Mouse (Mus musculus) midbrain, embryonic 16.5 days (tissue): Measurements from ENCODE around the gene Dcaf17. TPM values are rescaled to one million over a fixed set of nuclear protein-coding genes. Genes with fewer than 3 reads are reported as not detected.

Experiments
- ATAC-seq: fragments of 200-750 bp; cut with Nextera tagmentation; 2 replicates; pipeline ENCODE4 v1.8.0; 2017; ENCODE audit warnings: moderate TSS enrichment
- H3K27ac ChIP-seq: fragments of 300-500 bp; sonication (generic); 2 replicates; pipeline ENCODE4 v1.5.1; 2014; ENCODE audit warnings: mild to moderate bottlenecking, low read length, mixed read lengths
- H3K27me3 ChIP-seq: fragments of 300-500 bp; sonication (generic); 2 replicates; pipeline ENCODE4 v1.6.1; 2014; ENCODE audit warnings: low read depth, low read length, mixed read lengths; ENCODE audit not compliant: control insufficient read depth, insufficient read depth
- H3K36me3 ChIP-seq: fragments of 300-500 bp; sonication (generic); 2 replicates; pipeline ENCODE4 v1.6.1; 2014; ENCODE audit warnings: mild to moderate bottlenecking, low read length, moderate library complexity, mixed read lengths; ENCODE audit not compliant: control insufficient read depth, insufficient read depth
- H3K4me1 ChIP-seq: fragments of 300-500 bp; sonication (generic); 2 replicates; pipeline ENCODE4 v1.6.1; 2014; ENCODE audit warnings: mild to moderate bottlenecking, low read length, mixed read lengths; ENCODE audit not compliant: control insufficient read depth, insufficient read depth
- H3K4me2 ChIP-seq: fragments of 300-500 bp; sonication (generic); 2 replicates; pipeline ENCODE4 v1.6.1; 2014; ENCODE audit warnings: mild to moderate bottlenecking, low read length, mixed read lengths
- H3K4me3 ChIP-seq: fragments of 300-500 bp; sonication (generic); 2 replicates; pipeline ENCODE4 v1.5.1; 2014; ENCODE audit warnings: low read depth, mild to moderate bottlenecking, low read length, moderate library complexity, mixed read lengths
- H3K9ac ChIP-seq: fragments of 300-500 bp; sonication (generic); 2 replicates; pipeline ENCODE4 v1.6.1; 2014; ENCODE audit warnings: low read depth, low read length, mixed read lengths
- H3K9me3 ChIP-seq: fragments of 300-500 bp; sonication (generic); replicated peaks from 2 replicates; pipeline ENCODE4 v1.6.1; 2014; ENCODE audit warnings: mild to moderate bottlenecking, low read length, mixed read lengths; ENCODE audit not compliant: control insufficient read depth, poor library complexity, severe bottlenecking
- WGBS: fragments of 180-500 bp; shearing (Covaris S2); extraction: QIAGEN DNeasy Blood & Tissue Kit; methylation state at CpG from one replicate; pipeline ENCODE4 v1.1.7; 2014; 5-methylcytosine and 5-hydroxymethylcytosine counted together
- polyA plus RNA-seq: library from polyadenylated mRNA; unstranded; fragments of >200 nt; fragmentation: Nextera tagmentation; extraction: Ambion mirVana; gene quantifications from 2 replicates; pipeline ENCODE4 v1.2.1, GENCODE M21; 2015

Dcaf17 gene
- 31.2 and 33.2 TPM in 2 replicates for polyA plus RNA-seq

GRCm38 (mm10) chr2:71055300-71056114 lies at the start of gene Dcaf17, which contains the start of gene Mettl8:
Dcaf17 (plus strand) TSS chr2:71055328.
Mettl8 (minus strand) TSS chr2:71055583.
- Histone ChIP-seq H3K4me1 (peaks cover 10% of the 10 kb centered on the region), H3K9ac (peak within 1 kb of the TSS; percentile 77), H3K4me2 (peak within 1 kb of the TSS; percentile 83), H3K36me3 (0 out of 2 replicates have a peak, but pooled peaks cover 3% of the 10 kb centered on the region), H3K9me3 (no peaks in the 10 kb centered on the region), H3K27me3 (no peaks in the 10 kb centered on the region), H3K4me3 (peak within 1 kb of the TSS; percentile 57), H3K27ac (peak within 1 kb of the TSS; percentile 88)
- 1% methylated on average over 56 of the region's 57 CpGs for WGBS
- ATAC-seq, result peak; percentile 98

- Histone ChIP-seq H3K4me1 (no peaks in the 10 kb centered on the region), H3K4me3 (no peak overlapping the region), H3K9me3 (no peaks in the 10 kb centered on the region), H3K27me3 (no peaks in the 10 kb centered on the region), H3K9ac (no peak overlapping the region), H3K36me3 (no peaks in the 10 kb centered on the region), H3K4me2 (no peak overlapping the region), H3K27ac (no peak overlapping the region)
- no peak for ATAC-seq
- WGBS, result 94% methylated on average over 1 of the region's 1 CpGs
Measured at GRCm38 (mm10) chr2:71011816-71012215, 43.3 kb upstream of the Dcaf17 start.

GRCm38 (mm10) chr2:71013521-71013920 lies 41.6 kb upstream of the Dcaf17 start:
- 96% methylated on average over 7 of the region's 7 CpGs for WGBS
- ATAC-seq, result no peak
- H3K27ac ChIP-seq, result no peak overlapping the region

GRCm38 (mm10) chr2:71019277-71019676 lies 35.9 kb upstream of the Dcaf17 start:
- Histone ChIP-seq H3K9me3 (no peaks in the 10 kb centered on the region), H3K4me2 (no peak overlapping the region), H3K4me3 (no peak overlapping the region), H3K9ac (no peak overlapping the region), H3K27me3 (no peaks in the 10 kb centered on the region), H3K4me1 (peaks cover 5% of the 10 kb centered on the region), H3K27ac (no peak overlapping the region), H3K36me3 (no peaks in the 10 kb centered on the region)
- ATAC-seq, result no peak
- WGBS, result 49% methylated on average over 9 of the region's 9 CpGs

More at GRCm38 (mm10) chr2:71013521-71013920, 41.6 kb upstream of the Dcaf17 start:
- Histone ChIP-seq H3K27me3 (no peaks in the 10 kb centered on the region), H3K9ac (no peak overlapping the region), H3K4me1 (no peaks in the 10 kb centered on the region), H3K36me3 (no peaks in the 10 kb centered on the region), H3K4me2 (no peak overlapping the region), H3K9me3 (no peaks in the 10 kb centered on the region), H3K4me3 (no peak overlapping the region)

- no peaks in the 10 kb centered on the region for H3K27me3 ChIP-seq
- no peak overlapping the region for H3K4me3 ChIP-seq
- no peak overlapping the region for H3K9ac ChIP-seq
- no peaks in the 10 kb centered on the region for H3K9me3 ChIP-seq
- peaks cover 5% of the 10 kb centered on the region for H3K4me1 ChIP-seq
- H3K27ac ChIP-seq, result 0 out of 2 replicates have a peak overlapping the region, but pooled peaks have one; percentile 42
- ATAC-seq, result 0 out of 2 replicates have a peak, but pooled peaks have one; percentile 36
- WGBS, result 44% methylated on average over 8 of the region's 8 CpGs
- H3K36me3 ChIP-seq, result no peaks in the 10 kb centered on the region
- H3K4me2 ChIP-seq, result no peak overlapping the region
Measured at GRCm38 (mm10) chr2:71019704-71020375, 35.3 kb upstream of the Dcaf17 start.

GRCm38 (mm10) chr2:71020674-71021073 lies 34.5 kb upstream of the Dcaf17 start:
- WGBS, result 84% methylated on average over 8 of the region's 8 CpGs
- Histone ChIP-seq H3K9me3 (no peaks in the 10 kb centered on the region), H3K4me2 (no peak overlapping the region), H3K27ac (no peak overlapping the region), H3K4me3 (no peak overlapping the region), H3K27me3 (no peaks in the 10 kb centered on the region), H3K9ac (no peak overlapping the region), H3K4me1 (peaks cover 5% of the 10 kb centered on the region), H3K36me3 (no peaks in the 10 kb centered on the region)
- ATAC-seq, result no peak

GRCm38 (mm10) chr2:71022991-71023390 lies 32.1 kb upstream of the Dcaf17 start:
- no peak overlapping the region for H3K27ac ChIP-seq
- H3K4me3 ChIP-seq, result no peak overlapping the region
- no peaks in the 10 kb centered on the region for H3K27me3 ChIP-seq
- H3K36me3 ChIP-seq, result no peaks in the 10 kb centered on the region; the same call in 1 of the 2 replicates
- WGBS, result 97% methylated on average over 6 of the region's 6 CpGs
- H3K9ac ChIP-seq, result no peak overlapping the region
- no peak for ATAC-seq
- no peaks in the 10 kb centered on the region for H3K9me3 ChIP-seq
- H3K4me2 ChIP-seq, result no peak overlapping the region
- peaks cover 5% of the 10 kb centered on the region for H3K4me1 ChIP-seq

- Histone ChIP-seq H3K4me3 (no peak overlapping the region), H3K9ac (no peak overlapping the region), H3K4me2 (no peak overlapping the region), H3K9me3 (no peaks in the 10 kb centered on the region), H3K27ac (no peak overlapping the region), H3K27me3 (no peaks in the 10 kb centered on the region), H3K4me1 (peaks cover 5% of the 10 kb centered on the region), H3K36me3 (no peaks in the 10 kb centered on the region; the same call in 1 of the 2 replicates)
- 93% methylated on average over 6 of the region's 6 CpGs for WGBS
- ATAC-seq, result no peak
Measured at GRCm38 (mm10) chr2:71023986-71024385, 31.1 kb upstream of the Dcaf17 start.
